Mouse (Mus musculus) stomach, postnatal 0 days (tissue): ENCODE data around the gene Slf2.

Experiments
- CTCF ChIP-seq: IDR thresholded peaks from 2 replicates; pipeline ENCODE4 v1.5.1; 2016; ENCODE audit warnings: antibody characterized with exemption, low read depth, mild to moderate bottlenecking, moderate library complexity
- EP300 ChIP-seq: optimal IDR thresholded peaks from 2 replicates; pipeline ENCODE3; 2016; ENCODE audit warnings: antibody characterized with exemption

- no peak for TF ChIP-seq CTCF
- TF ChIP-seq EP300: no peak
Observed at GRCm38 (mm10) chr19:44899104-44899793, 31.7 kb upstream of the Slf2 start.
